Comparison of ENCODE assay signal across 21 mouse cellular contexts in genomic region chr5:73119969-73120725, GRCm38 (mm10).
DNase-seq lines count a peak whose midpoint lies in the region; ATAC-seq and TF ChIP-seq lines count a peak whose summit lies in the region.
"Had no signal": no experiment of that assay in that cellular context is flagged by ENCODE, and none has a peak within 500 bp of the region (broad histone marks: within the 10 kb centered on the region; RNA-seq: fewer than 3 reads in every experiment).

No protein-coding gene starts in this region.

- DNase-seq in hindbrain, postnatal 0 days (ENCODE audit: low spot score), result no peak
- peak; percentile 76 for DNase-seq in brain, adult 2 months (ENCODE audit: low read depth, low spot score)
- DNase-seq in kidney, postnatal 10 days, result peak; percentile 33
- no peak for DNase-seq in forebrain, embryonic 11.5 days (ENCODE audit: low spot score)
- DNase-seq in layer of hippocampus, postnatal 14 days (ENCODE audit: low spot score in 2 of 2), result no peak
- DNase-seq: adrenal gland, postnatal 36 days; B cell, adult 2 months; cerebellum, postnatal 10 days; layer of hippocampus, adult 9-11 months; lung, postnatal 14 days; right cerebral cortex, adult 18-20 months had no signal

- TF ChIP-seq CTCF in hindbrain, postnatal 0 days (IDR thresholded peaks at IDR 0.05; ENCODE audit: low read depth), result peak; percentile 26; the same call in 1 of the 2 replicates

- WGBS in hindbrain, postnatal 0 days, result 91% methylated on average over 13 of the region's 13 CpGs
- 91% methylated on average over 13 of the region's 13 CpGs for WGBS in hindbrain, embryonic 13.5 days
- 73% methylated on average over 13 of the region's 13 CpGs for WGBS in intestine, embryonic 16.5 days
- WGBS in forebrain, embryonic 11.5 days, result 86% methylated on average over 13 of the region's 13 CpGs

- no peak for ATAC-seq in hindbrain, postnatal 0 days
- no peak for ATAC-seq in hindbrain, embryonic 13.5 days (ENCODE audit: low FRiP score)
- ATAC-seq in intestine, embryonic 16.5 days, result peak; percentile 82
- ATAC-seq in forebrain, embryonic 11.5 days (replicated peaks; ENCODE audit: low FRiP score), result no peak
- ATAC-seq in CD4-positive, CD25-positive, alpha-beta regulatory T cell, adult 4 months, result no peak
- ATAC-seq: activated CD4-positive, CD25-positive, alpha-beta regulatory T cell, adult 4 months; midbrain, embryonic 16.5 days; Patski had no signal

- no peak overlapping the region for H3K9ac ChIP-seq in hindbrain, postnatal 0 days (replicated peaks; ENCODE audit: low read length)
- no peak overlapping the region for H3K9ac ChIP-seq in hindbrain, embryonic 13.5 days
- H3K9ac ChIP-seq in intestine, embryonic 16.5 days (ENCODE audit: low read depth, low read length), result no peak overlapping the region
- H3K9ac ChIP-seq in forebrain, embryonic 11.5 days (ENCODE audit: low read length), result no peak overlapping the region
- H3K9ac ChIP-seq: forebrain, embryonic 12.5 days; limb, embryonic 15.5 days had no signal

- no peak overlapping the region for H3K4me3 ChIP-seq in hindbrain, postnatal 0 days (ENCODE audit: low read length)
- no peak overlapping the region for H3K4me3 ChIP-seq in hindbrain, embryonic 13.5 days
- H3K4me3 ChIP-seq in intestine, embryonic 16.5 days (ENCODE audit: low read length), result no peak overlapping the region
- H3K4me3 ChIP-seq in forebrain, embryonic 11.5 days (ENCODE audit: low read depth, low read length), result no peak overlapping the region
- H3K4me3 ChIP-seq: forebrain, embryonic 12.5 days; hindbrain, embryonic 10.5 days; limb, embryonic 15.5 days; megakaryocyte, embryonic 14.5 days had no signal

- no peaks in the 10 kb centered on the region for H3K27me3 ChIP-seq in hindbrain, postnatal 0 days (ENCODE audit: insufficient read depth, low read length)
- no peaks in the 10 kb centered on the region for H3K27me3 ChIP-seq in hindbrain, embryonic 13.5 days
- H3K27me3 ChIP-seq in intestine, embryonic 16.5 days (replicated peaks; ENCODE audit: control insufficient read depth, insufficient read depth, low read length), result no peaks in the 10 kb centered on the region
- no peaks in the 10 kb centered on the region for H3K27me3 ChIP-seq in forebrain, embryonic 11.5 days (ENCODE audit: control insufficient read depth, insufficient read depth, low read length)
- H3K27me3 ChIP-seq: forebrain, embryonic 12.5 days; limb, embryonic 15.5 days; megakaryocyte, embryonic 14.5 days; Patski had no signal

- H3K36me3 ChIP-seq in hindbrain, postnatal 0 days (ENCODE audit: insufficient read depth, low read length), result peaks cover 18% of the 10 kb centered on the region; the same call in 1 of the 2 replicates
- peaks cover 33% of the 10 kb centered on the region for H3K36me3 ChIP-seq in hindbrain, embryonic 13.5 days
- peaks cover 5% of the 10 kb centered on the region; the same call in 1 of the 2 replicates for H3K36me3 ChIP-seq in intestine, embryonic 16.5 days (ENCODE audit: control insufficient read depth, insufficient read depth, low read length)
- H3K36me3 ChIP-seq in forebrain, embryonic 11.5 days (ENCODE audit: control insufficient read depth, insufficient read depth, low read length), result no peaks in the 10 kb centered on the region; the same call in 1 of the 2 replicates

- H3K4me2 ChIP-seq in hindbrain, postnatal 0 days (ENCODE audit: low read depth, low read length), result no peak overlapping the region
- no peak overlapping the region for H3K4me2 ChIP-seq in hindbrain, embryonic 13.5 days
- H3K4me2 ChIP-seq in intestine, embryonic 16.5 days (ENCODE audit: low read depth, low read length), result no peak overlapping the region
- no peak overlapping the region for H3K4me2 ChIP-seq in forebrain, embryonic 11.5 days (ENCODE audit: low read depth, low read length, severe bottlenecking)
- H3K4me2 ChIP-seq: forebrain, embryonic 12.5 days; limb, embryonic 15.5 days had no signal

- H3K27ac ChIP-seq in hindbrain, postnatal 0 days, result no peak overlapping the region
- no peak overlapping the region for H3K27ac ChIP-seq in hindbrain, embryonic 13.5 days
- H3K27ac ChIP-seq in intestine, embryonic 16.5 days (ENCODE audit: low read length), result no peak overlapping the region
- H3K27ac ChIP-seq in forebrain, embryonic 11.5 days (ENCODE audit: low read depth, low read length), result no peak overlapping the region
- H3K27ac ChIP-seq: forebrain, embryonic 12.5 days; hindbrain, embryonic 10.5 days; limb, embryonic 15.5 days had no signal

- H3K9me3 ChIP-seq in hindbrain, postnatal 0 days (ENCODE audit: low read length), result no peaks in the 10 kb centered on the region
- no peaks in the 10 kb centered on the region for H3K9me3 ChIP-seq in hindbrain, embryonic 13.5 days
- H3K9me3 ChIP-seq in intestine, embryonic 16.5 days (ENCODE audit: control insufficient read depth, low read length), result no peaks in the 10 kb centered on the region
- H3K9me3 ChIP-seq in forebrain, embryonic 11.5 days (ENCODE audit: control insufficient read depth, low read length), result no peaks in the 10 kb centered on the region
- H3K9me3 ChIP-seq: forebrain, embryonic 12.5 days; hindbrain, embryonic 10.5 days; limb, embryonic 15.5 days; megakaryocyte, embryonic 14.5 days had no signal

- no peaks in the 10 kb centered on the region for H3K4me1 ChIP-seq in hindbrain, postnatal 0 days (ENCODE audit: insufficient read depth, low read length)
- H3K4me1 ChIP-seq in hindbrain, embryonic 13.5 days (replicated peaks), result no peaks in the 10 kb centered on the region
- H3K4me1 ChIP-seq in intestine, embryonic 16.5 days (ENCODE audit: control insufficient read depth, insufficient read depth, low read length), result peaks cover 4% of the 10 kb centered on the region; the same call in 1 of the 2 replicates
- H3K4me1 ChIP-seq in forebrain, embryonic 11.5 days (replicated peaks; ENCODE audit: control insufficient read depth, insufficient read depth, low read length), result no peaks in the 10 kb centered on the region
- H3K4me1 ChIP-seq: forebrain, embryonic 12.5 days; hindbrain, embryonic 10.5 days; limb, embryonic 15.5 days; megakaryocyte, embryonic 14.5 days had no signal

Comparison
In these comparisons a context has a peak if more than half of its experiments do, and no peak if none do; other contexts are left out.
1. DNase-seq: peak in brain, adult 2 months (single experiment) and kidney, postnatal 10 days (single experiment); none in hindbrain, postnatal 0 days (single experiment), forebrain, embryonic 11.5 days (single experiment) and layer of hippocampus, postnatal 14 days (0 of 2).